Mouse (Mus musculus) right cerebral cortex, postnatal 14 days (tissue): ENCODE results near the gene Mrgprg.

ENCODE experiments used
- DNase-seq: peaks from one replicate; pipeline ENCODE4 v3.0.0; 2022

Gene Mrgprg

DNA sequence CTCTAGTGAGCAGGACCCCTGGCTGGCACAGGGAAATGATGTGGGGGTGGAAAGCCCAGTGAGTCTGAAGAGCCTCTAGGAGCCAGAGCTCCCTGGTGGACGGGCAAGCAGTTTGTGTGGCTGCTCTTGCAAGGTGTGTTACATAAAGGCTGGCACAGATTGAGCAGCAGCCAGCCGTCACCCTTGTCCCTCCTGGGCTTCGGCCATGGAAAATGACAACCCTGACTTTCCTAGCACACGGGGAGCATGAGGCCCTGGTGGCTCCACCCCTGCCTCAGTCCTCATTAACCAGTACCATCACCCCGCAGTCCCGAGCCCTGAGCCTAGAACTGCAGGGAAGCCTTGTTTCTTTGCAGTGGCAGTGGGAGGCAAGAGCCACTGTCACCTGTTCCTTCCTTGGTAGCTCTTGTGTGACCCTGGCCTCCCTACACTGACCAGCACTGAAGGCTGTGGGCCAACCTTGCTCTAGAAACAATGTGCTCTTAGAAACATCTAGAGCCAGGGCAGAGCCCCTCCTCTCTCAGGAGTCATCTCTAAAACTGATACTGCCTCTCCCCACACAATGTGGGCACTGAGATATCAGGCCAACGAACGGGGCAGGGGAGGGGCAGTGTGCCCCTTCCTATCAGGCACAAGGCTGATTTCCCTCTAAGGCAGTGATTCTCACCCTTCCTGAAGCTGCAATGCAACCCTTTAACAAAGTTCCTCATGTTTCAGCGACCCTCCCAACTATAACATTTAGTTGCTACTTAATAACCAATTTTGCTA, 11.3 kb downstream of the Mrgprg start:
- DNase-seq = no peak

DNA sequence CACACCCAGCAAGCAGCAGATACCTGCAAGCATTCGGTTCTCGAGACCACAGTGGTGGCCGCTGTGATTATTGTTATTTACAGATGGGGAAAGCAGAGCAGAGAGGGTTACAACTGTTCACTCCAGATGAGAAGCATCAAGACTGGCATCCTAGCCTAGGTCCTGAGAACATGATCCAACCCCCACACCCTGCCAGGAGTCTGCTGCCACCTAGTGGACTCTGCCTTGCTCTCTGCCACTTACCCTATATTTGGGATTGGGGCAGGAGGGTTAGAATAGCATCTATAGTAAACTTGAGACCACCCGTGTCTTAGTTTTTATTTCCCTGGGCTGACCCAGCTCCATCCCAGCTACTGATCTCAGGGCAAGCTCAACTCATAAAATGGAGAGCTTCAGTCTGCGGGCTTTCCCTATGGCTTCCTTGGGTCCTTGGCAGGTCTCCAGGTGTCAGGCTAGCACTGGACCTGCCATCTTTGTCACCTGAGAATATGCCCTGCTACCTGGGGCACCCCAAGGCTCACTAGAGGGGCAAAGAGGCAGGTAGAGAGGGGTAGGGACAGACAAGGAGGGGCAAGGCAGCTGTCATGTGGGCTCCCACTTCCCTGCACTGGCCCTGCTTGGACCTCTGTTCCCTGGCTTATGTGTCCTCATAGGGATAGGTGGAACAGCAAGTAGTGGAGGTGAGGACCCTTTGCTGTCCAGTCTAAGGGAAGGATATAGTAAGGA, 12.6 kb downstream of the Mrgprg start:
- DNase-seq = peak; percentile 57

DNA sequence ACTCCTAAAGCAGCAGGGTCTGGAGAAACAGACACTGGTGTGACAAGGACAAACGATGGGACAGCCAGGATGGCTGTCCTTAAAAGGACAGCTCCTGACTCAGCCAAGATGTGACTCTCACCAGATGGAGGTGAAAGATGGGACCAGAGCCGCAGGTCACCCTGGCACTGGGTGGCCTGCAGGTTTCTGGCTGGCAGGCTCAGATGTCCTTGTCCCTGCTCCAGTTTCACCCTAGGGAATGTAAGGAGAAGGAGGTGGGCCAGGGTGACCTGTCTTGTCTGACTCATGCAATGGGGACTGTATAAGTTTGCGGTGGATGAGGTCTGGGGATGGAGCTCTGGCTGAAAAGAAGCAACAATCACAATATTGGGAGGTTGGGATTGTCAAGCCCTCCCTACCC, 14.2 kb downstream of the Mrgprg start:
- no peak for DNase-seq

DNA sequence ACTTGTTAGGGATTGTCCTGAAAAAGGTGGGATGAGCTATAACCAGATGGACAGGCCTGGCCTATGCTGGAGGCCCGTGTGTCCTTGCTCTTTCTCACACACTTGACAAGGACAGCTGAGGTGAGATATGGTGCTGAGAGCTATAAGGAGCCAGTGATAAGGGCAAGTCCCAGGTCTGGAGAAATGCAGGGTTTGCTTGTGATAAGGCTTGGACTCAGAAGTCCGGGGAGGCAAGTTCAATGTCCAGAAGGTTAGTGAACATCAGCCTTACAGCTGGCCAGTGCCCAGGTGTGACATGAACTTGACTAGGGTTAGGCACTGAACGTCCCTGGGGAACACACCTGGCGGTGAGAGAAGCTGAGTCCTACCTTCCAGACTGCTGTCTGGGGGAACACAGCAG, 14.7 kb downstream of the Mrgprg start:
- DNase-seq = no peak

- no peak for DNase-seq
These were observed 15.4 kb downstream of the Mrgprg start for GRCm38 (mm10) chr7:143751380-143751779.

GRCm38 (mm10) chr7:143749045-143749444, 17.7 kb downstream of the Mrgprg start:
- no peak for DNase-seq

DNA sequence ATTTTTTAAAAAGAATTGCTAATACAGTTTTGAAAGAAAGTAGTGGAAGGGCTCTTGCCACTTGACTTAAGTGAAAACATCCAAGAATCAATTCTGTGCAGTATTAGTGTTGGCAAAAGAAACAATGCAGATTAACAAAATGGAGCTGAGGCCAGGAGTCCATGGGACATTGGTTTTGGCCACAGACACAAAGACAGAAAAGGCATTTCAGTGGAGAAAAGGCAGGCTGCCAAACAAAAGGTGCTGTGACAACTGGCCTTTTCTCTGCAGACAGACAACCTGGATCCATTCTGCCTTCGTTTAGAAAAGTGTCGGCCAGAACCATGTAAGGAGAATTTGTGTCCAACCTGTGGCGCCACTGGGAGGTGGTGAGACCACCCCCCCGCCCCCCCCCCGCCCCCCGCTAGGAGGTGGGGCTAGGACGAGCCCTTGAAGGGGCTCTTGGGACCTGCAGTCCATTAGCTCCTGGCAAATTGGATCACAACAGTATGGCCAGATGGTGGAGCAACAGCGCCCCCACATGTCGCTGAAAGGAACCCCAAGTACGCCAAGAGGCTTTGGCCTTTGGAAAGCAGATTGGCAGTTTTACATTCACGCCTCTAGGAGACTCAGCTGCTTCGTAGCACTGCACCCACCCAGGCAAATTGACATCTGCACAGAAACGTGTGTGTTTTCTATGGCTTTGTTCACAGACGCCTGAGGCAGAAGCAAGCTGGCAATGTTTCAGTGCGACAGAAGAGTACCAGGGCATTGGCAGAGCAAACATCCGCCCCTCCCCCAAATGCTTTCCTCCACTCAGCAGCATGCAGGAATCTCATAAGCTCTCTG, 18.5 kb downstream of the Mrgprg start:
- DNase-seq = peak; percentile 90

GRCm38 (mm10) chr7:143740653-143741052, 26.1 kb downstream of the Mrgprg start:
- DNase-seq = no peak

- peak; percentile 85 for DNase-seq
These were observed 27.0 kb downstream of the Mrgprg start for GRCm38 (mm10) chr7:143739511-143740461.

DNA sequence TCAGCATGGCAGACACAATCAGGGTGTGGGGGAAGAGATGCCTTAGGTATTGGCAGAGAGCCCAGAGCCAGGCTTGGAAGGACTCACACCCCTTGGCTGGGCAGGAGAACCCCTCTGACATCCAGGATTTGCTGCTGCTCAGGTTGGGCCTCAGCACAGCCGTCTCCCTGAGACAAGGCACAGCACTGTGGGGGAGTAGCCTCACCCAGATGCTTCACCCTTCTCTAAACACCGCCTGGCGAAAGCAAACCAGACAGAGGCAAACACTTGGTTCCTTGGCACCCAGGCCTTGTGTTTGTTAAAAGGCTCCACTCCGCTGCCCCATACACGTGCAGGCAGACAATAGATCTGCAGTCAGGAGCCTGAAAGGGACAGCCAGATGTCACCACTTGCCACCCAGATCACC, 28.2 kb downstream of the Mrgprg start:
- DNase-seq = no peak

- DNase-seq = no peak
These were observed 28.6 kb downstream of the Mrgprg start for GRCm38 (mm10) chr7:143738194-143738593.

- peak; percentile 34 for DNase-seq
These were observed 33.0 kb downstream of the Mrgprg start for GRCm38 (mm10) chr7:143733746-143734145.

GRCm38 (mm10) chr7:143729886-143730285, 36.9 kb downstream of the Mrgprg start:
- DNase-seq = no peak

DNA sequence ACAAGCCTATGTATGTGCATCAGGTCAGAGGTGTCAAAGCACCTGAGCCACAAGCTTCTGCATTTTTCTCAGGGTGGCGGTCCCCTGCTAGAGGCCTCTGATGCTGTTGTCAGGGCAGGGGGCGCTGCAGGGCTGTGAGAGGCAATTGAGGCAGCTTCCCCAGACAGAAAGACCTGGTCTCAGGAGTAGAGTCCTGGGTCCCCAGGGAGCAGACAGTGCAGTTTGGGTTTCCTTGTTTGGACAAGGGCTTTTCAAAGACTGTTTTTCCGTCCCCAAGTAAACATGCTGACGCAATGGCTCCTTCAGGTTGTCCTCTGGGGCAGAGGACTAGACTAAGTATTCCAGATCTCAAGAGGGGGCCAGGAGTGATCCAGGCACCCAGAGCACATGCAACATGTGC, 40.4 kb downstream of the Mrgprg start:
- no peak for DNase-seq

DNA sequence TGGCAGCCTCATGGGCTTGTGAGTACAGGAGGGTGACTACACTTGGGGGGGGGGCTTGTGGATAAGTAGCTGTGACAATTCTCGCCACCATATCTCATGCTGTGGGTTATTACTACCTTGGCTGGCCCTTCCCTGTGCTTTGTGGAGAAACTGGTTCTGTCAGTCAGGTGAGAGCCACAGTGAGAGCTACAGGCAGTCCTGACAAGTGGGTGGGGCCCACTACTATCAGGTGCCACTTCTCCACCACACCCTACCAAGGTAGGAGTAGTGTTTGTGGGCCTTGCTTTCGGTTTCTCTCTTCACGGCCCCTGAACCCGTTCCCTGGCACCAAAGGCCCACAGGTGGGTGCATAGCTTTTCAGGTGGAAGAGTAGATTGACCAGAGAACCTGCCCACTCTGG, 43.0 kb downstream of the Mrgprg start:
- DNase-seq = no peak

DNA sequence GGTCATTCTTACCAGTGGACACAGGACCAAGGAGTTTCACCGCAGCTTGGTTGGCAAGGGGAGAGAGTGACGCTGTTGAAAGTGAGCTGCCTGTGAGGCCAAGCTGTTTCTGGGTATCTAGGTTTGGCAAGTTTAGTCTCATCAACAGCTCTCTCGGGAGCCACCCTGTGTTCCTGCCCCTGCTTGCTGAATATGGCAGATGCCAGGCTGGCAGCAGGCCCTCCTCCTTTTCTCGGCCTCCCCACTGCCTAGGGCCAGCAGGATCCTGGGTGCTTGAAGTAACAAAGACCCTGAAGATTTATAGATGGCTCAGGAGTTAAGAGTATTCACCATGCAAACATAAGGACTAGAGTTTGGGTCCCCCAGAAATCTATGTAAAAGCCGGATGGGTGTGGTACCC, 44.1 kb downstream of the Mrgprg start:
- no peak for DNase-seq

- DNase-seq = no peak
These were observed 49.0 kb downstream of the Mrgprg start for GRCm38 (mm10) chr7:143717811-143718210.
